ENCODE assay signal across 15 mouse cellular contexts in the genomic region with DNA sequence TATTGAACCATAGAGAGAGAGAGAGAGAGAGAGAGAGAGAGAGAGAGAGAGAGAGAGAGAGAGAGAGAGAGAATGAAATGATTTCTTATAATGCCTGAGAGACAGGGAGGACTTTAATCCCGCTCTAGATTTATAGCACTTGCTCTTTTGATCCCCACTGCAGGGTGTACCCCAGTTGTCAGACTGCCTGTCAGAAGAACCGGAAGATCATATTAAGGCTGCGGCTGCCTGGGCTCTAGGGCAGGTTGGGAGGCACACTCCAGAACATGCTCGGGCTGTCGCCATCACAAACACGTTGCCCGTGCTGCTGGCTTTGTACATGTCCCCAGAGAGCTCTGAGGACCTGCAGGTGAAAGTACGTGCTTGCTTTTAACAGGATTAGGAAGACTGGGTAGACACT. TPM values are rescaled to one million over a fixed set of nuclear protein-coding genes. Genes with fewer than 3 reads are reported as not detected.
"Had no signal": no experiment of that assay in that cellular context is flagged by ENCODE, and none has a peak within 500 bp of the region (broad histone marks: within the 10 kb centered on the region; RNA-seq: fewer than 3 reads in every experiment).

No protein-coding gene starts in this region.

- H3K4me1 ChIP-seq: kidney, embryonic 15.5 days; limb, embryonic 13.5 days had no signal

- H3K27me3 ChIP-seq: kidney, embryonic 15.5 days; limb, embryonic 13.5 days; neural tube, embryonic 12.5 days had no signal

- H3K36me3 ChIP-seq: kidney, embryonic 15.5 days; limb, embryonic 13.5 days; neural tube, embryonic 12.5 days had no signal

- H3K9me3 ChIP-seq: kidney, embryonic 15.5 days; limb, embryonic 13.5 days; neural tube, embryonic 12.5 days had no signal

- H3K27ac ChIP-seq: kidney, embryonic 15.5 days; limb, embryonic 13.5 days; liver, embryonic 14.5 days; neural tube, embryonic 12.5 days had no signal

- H3K4me2 ChIP-seq: kidney, embryonic 15.5 days; limb, embryonic 13.5 days; neural tube, embryonic 12.5 days had no signal

- H3K4me3 ChIP-seq: kidney, embryonic 15.5 days; limb, embryonic 13.5 days; neural tube, embryonic 12.5 days had no signal

- H3K9ac ChIP-seq: kidney, embryonic 15.5 days; limb, embryonic 13.5 days; liver, embryonic 14.5 days; neural tube, embryonic 12.5 days had no signal

- DNase-seq: kidney, adult 2 months; kidney, postnatal 14 days; left cerebral cortex, postnatal 4 days; lung, adult 18-20 months; right cerebral cortex, postnatal 14 days; thymus, postnatal 36 days had no signal

RNA-seq across cellular contexts. Expression of a gene that starts 43.2 kb away (rescaled TPM):
- total RNA-seq: liver, adult 2 months; megakaryocyte-erythroid progenitor cell, adult 5-6 weeks; monocyte, adult 5-6 weeks; neutrophil, adult 5-6 weeks had no signal
- polyA plus RNA-seq: kidney, embryonic 15.5 days; limb, embryonic 13.5 days; liver, adult 2 months; liver, embryonic 14.5 days; thymus, postnatal 0 days had no signal
